Mouse (Mus musculus) embryonic facial prominence, embryonic 11.5 days (tissue): ENCODE results near the gene Hdac10. TPM values are rescaled to one million over a fixed set of nuclear protein-coding genes. Genes with fewer than 3 reads are reported as not detected.

Source experiments
- ATAC-seq: fragments of 200-750 bp; cut with Nextera tagmentation; replicated peaks from 2 replicates; pipeline ENCODE4 v1.8.0; 2017; ENCODE audit warnings: low read depth; ENCODE audit not compliant: insufficient number of reproducible peaks, low FRiP score, low TSS enrichment
- DNase-seq: peaks from one replicate; pipeline ENCODE4 v3.0.0-alpha.2; 2015; ENCODE audit warnings: low spot score
- H3K27ac ChIP-seq: fragments of 300-500 bp; sonication (generic); replicated peaks from 2 replicates; pipeline ENCODE4 v1.5.1; 2014; ENCODE audit warnings: mild to moderate bottlenecking, low read depth, low read length, control low read depth
- H3K27me3 ChIP-seq: fragments of 300-500 bp; sonication (generic); 2 replicates; pipeline ENCODE4 v1.6.1; 2014; ENCODE audit warnings: mild to moderate bottlenecking, low read length, moderate library complexity, mixed read lengths; ENCODE audit not compliant: control insufficient read depth, insufficient read depth
- H3K36me3 ChIP-seq: fragments of 300-500 bp; sonication (generic); replicated peaks from 2 replicates; pipeline ENCODE4 v1.6.1; 2014; ENCODE audit warnings: low read depth, mild to moderate bottlenecking, low read length, moderate library complexity, mixed read lengths; ENCODE audit not compliant: control insufficient read depth, insufficient read depth
- H3K4me1 ChIP-seq: fragments of 300-500 bp; sonication (generic); 2 replicates; pipeline ENCODE4 v1.6.1; 2014; ENCODE audit warnings: low read length, mixed read lengths; ENCODE audit not compliant: control insufficient read depth, insufficient read depth
- H3K4me2 ChIP-seq: fragments of 300-500 bp; sonication (generic); 2 replicates; pipeline ENCODE4 v1.6.1; 2014; ENCODE audit warnings: low read depth, mild to moderate bottlenecking, control low read depth, low read length, moderate library complexity
- H3K4me3 ChIP-seq: fragments of 300-500 bp; sonication (generic); 2 replicates; pipeline ENCODE4 v1.5.1; 2014; ENCODE audit warnings: low read depth, low read length, control low read depth
- H3K9ac ChIP-seq: fragments of 300-500 bp; sonication (generic); replicated peaks from 2 replicates; pipeline ENCODE4 v1.6.1; 2014; ENCODE audit warnings: mild to moderate bottlenecking, control low read depth, low read length
- H3K9me3 ChIP-seq: fragments of 300-500 bp; sonication (generic); replicated peaks from 2 replicates; pipeline ENCODE4 v1.6.1; 2016; ENCODE audit warnings: mild to moderate bottlenecking, low read length, inconsistent platforms, mixed read lengths; ENCODE audit not compliant: control insufficient read depth
- WGBS: fragments of 180-500 bp; shearing (Covaris S2); extraction: QIAGEN DNeasy Blood & Tissue Kit; methylation state at CpG from one replicate; pipeline ENCODE4 v1.1.7; 2014; 5-methylcytosine and 5-hydroxymethylcytosine counted together
- polyA plus RNA-seq: library from polyadenylated mRNA; unstranded; fragments of >200 nt; fragmentation: Nextera tagmentation; extraction: Ambion mirVana; gene quantifications from 2 replicates; pipeline ENCODE4 v1.2.1, GENCODE M21; 2014

The Hdac10 gene
- polyA plus RNA-seq, 1 experiment from 2014 or later = 10.3 TPM

DNA sequence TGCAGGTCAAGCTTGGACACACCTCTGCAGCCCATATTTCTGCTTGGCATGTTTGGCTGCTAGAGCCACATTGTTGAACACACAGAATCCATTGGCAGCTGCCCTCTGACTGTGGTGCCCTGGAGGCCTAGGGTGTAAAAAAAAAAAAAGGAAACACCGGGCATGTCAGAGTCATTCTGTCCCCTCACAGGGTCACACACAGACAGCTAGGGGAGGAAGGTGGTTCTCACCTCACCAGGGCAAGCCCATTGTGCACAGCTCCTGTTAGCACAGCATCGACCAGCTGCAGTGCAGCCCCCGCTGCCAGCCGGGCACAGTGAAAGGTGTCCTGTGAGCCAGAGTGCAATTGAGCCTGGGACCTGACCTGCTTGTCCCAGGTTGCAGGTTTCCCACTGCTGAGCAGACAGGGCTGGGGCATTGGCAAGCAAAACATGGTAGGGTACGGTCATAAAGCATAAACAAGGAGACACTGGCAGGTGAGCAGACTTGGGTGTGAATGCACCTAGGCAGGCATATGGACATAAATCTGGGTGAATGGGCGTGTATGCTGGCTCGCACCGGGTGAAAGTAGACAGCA lies 1.0 kb downstream of the Hdac10 start:
- ATAC-seq = no peak
- H3K27me3 ChIP-seq = no peaks in the 10 kb centered on the region
- H3K36me3 ChIP-seq = no peaks in the 10 kb centered on the region
- 0 out of 2 replicates have a peak overlapping the region, but pooled peaks have one; percentile 52 for H3K4me3 ChIP-seq
- peak overlapping the region; percentile 72 for H3K4me2 ChIP-seq
- peak overlapping the region; percentile 72 for H3K9ac ChIP-seq
- WGBS = 82% methylated on average over 8 of the region's 8 CpGs
- H3K27ac ChIP-seq = no peak overlapping the region
- DNase-seq = no peak
- no peaks in the 10 kb centered on the region for H3K9me3 ChIP-seq
- peaks cover 6% of the 10 kb centered on the region for H3K4me1 ChIP-seq

DNA sequence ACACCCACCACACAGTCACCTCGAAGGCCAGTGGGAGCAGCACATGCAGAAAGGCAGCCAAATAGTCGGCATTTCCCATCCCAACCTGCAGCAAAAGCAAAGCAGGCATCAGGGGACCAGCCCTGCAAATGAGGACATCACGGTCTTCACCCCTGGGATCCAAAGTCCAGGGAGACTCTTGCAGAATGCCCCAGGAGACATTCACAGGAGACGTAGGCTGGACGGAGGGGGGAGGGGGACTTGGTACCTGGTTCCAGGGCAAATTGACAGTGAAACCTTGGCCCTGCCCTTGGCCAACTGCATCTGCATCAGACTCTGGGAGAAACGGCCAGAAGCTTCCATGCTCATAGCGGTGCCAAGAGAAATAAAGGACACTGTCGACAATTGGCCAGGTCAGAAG lies 1.9 kb downstream of the Hdac10 start:
- WGBS = 88% methylated on average over 8 of the region's 8 CpGs

DNA sequence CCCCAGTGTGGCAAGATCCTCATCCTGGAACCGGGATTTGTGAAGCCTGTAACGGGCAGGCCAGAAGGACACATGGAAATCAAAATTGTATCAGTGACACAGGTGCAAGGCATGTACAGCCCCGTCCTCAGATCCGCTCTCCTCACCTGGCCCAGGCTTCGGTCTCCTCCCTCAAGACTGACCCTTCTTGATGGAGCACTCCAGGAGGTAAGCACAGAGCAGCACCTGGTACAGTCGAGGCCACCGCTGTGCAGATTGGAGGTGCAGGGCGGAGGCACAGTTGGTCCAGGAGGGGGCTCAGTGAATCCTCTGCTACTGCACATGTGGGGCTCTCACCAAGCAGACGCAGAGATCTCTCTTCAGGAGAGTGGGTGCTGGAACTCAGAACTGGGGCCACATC lies 3.1 kb downstream of the Hdac10 start:
- Histone ChIP-seq H3K9me3 (no peaks in the 10 kb centered on the region), H3K4me3 (no peak overlapping the region), H3K27ac (no peak overlapping the region), H3K9ac (no peak overlapping the region), H3K4me1 (peaks cover 13% of the 10 kb centered on the region), H3K27me3 (no peaks in the 10 kb centered on the region), H3K4me2 (no peak overlapping the region), H3K36me3 (no peaks in the 10 kb centered on the region)
- ATAC-seq (no peak), DNase-seq (no peak)
- 87% methylated on average over 9 of the region's 9 CpGs for WGBS

More for the DNA sequence above, 1.9 kb downstream of the Hdac10 start:
- H3K36me3 ChIP-seq = no peaks in the 10 kb centered on the region
- no peak overlapping the region for H3K27ac ChIP-seq
- no peak for DNase-seq
- no peak for ATAC-seq
- no peaks in the 10 kb centered on the region for H3K9me3 ChIP-seq
- H3K4me2 ChIP-seq = no peak overlapping the region
- no peak overlapping the region for H3K4me3 ChIP-seq
- H3K27me3 ChIP-seq = no peaks in the 10 kb centered on the region
- peaks cover 11% of the 10 kb centered on the region for H3K4me1 ChIP-seq
- H3K9ac ChIP-seq = no peak overlapping the region

DNA sequence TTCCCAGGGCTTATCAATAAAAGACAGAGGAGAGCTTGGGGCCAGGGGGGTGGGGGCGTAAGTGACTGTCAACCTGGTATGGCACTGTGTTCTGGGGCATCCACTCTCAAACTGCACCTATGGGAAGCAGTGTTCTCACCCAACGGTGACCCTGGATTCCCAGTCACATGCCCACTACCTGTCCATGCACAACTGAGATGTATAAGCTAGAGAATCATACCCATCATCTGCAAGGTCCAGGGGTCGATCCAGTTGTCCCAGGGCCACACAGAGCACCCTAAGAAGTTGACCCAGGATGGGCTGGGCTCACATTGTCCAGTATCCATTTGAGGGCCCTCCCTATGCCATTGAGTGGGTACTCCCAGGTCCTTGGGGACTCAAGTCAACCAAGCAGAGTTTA lies 4.2 kb downstream of the Hdac10 start:
- no peak overlapping the region for H3K4me3 ChIP-seq
- ATAC-seq (no peak), DNase-seq (no peak)
- H3K27ac ChIP-seq = no peak overlapping the region
- no peak overlapping the region for H3K4me2 ChIP-seq
- H3K4me1 ChIP-seq = peaks cover 13% of the 10 kb centered on the region
- no peak overlapping the region for H3K9ac ChIP-seq
- H3K9me3 ChIP-seq = no peaks in the 10 kb centered on the region
- no peaks in the 10 kb centered on the region for H3K36me3 ChIP-seq
- H3K27me3 ChIP-seq = no peaks in the 10 kb centered on the region
- WGBS = 92% methylated on average over 3 of the region's 3 CpGs

DNA sequence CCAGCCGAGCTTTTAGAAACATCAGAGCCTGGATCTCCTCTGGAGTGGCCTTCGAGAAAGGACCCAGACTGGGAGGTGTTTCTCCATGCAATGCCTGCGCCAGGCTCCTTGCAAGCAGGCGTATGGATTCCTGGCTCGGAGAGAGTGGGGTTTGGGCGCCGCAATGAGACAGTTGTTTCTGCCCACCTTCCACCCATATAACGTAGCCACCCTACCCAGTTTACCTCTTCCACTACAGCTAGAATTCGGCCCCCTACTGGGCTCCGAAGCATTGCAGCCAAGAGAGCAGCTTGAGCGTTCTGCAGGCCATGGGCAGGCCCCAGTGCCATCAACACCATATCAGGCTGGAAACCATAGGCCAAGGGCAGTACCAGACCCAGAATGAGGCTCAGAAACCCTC lies 4.9 kb downstream of the Hdac10 start:
- H3K9ac ChIP-seq = peak overlapping the region; percentile 78
- 28% methylated on average over 11 of the region's 11 CpGs for WGBS
- peak; percentile 62 for DNase-seq
- peak overlapping the region; percentile 88 for H3K4me3 ChIP-seq
- H3K27me3 ChIP-seq = no peaks in the 10 kb centered on the region
- ATAC-seq = no peak
- no peaks in the 10 kb centered on the region; the same call in 1 of the 2 replicates for H3K36me3 ChIP-seq
- peak overlapping the region; percentile 35; the same call in 1 of the 2 replicates for H3K27ac ChIP-seq
- no peaks in the 10 kb centered on the region for H3K9me3 ChIP-seq
- H3K4me2 ChIP-seq = peak overlapping the region; percentile 85
- peaks cover 10% of the 10 kb centered on the region for H3K4me1 ChIP-seq

DNA sequence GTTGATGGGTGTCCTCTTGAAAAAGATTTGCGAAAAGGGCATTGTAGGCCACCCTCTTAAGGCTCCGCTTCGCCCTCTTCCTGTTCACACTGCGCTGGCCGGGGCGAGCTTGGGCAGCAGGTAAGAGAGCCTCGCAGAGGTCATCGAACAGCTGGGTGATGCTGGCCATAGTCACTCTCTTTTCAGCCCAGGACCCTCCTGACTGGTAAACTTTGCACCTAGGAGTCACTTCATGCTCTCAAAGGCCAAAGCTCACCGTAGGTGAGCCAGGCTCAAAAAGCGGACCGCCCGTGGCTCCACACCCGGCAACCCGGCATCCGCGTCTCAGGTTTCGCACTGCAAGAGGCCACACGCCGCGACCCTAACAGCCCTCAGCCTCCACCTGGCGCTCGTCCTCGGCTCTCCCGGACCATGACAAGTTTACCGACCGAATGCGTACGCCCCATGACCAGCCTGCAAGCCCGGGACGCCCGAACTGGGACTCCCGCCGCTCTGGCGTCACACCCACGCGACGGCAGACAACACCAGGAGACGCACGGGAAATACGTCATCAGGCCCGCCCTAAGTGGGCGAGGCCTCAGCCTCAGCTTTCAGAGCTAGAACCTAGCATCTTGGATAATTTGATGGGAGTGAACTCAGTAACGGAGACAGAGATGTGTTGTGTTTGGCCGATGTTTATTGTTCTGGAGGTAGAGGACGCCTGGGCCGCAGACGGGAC lies 5.7 kb downstream of the Hdac10 start, which contains the start of gene Tubgcp6:
Gene Tubgcp6, minus strand, starts transcription at position 464 of the 718 bp plus-strand sequence.
- Histone ChIP-seq H3K4me2 (peak within 1 kb of the TSS; percentile 85), H3K27me3 (no peaks in the 10 kb centered on the region), H3K9me3 (no peaks in the 10 kb centered on the region), H3K36me3 (no peaks in the 10 kb centered on the region; the same call in 1 of the 2 replicates), H3K4me1 (peaks cover 10% of the 10 kb centered on the region), H3K4me3 (peak within 1 kb of the TSS; percentile 88), H3K27ac (peak within 1 kb of the TSS; percentile 35; the same call in 1 of the 2 replicates), H3K9ac (peak within 1 kb of the TSS; percentile 78)
- ATAC-seq (peak; percentile 72), DNase-seq (peak; percentile 99)
- 0% methylated on average over 47 of the region's 47 CpGs for WGBS

DNA sequence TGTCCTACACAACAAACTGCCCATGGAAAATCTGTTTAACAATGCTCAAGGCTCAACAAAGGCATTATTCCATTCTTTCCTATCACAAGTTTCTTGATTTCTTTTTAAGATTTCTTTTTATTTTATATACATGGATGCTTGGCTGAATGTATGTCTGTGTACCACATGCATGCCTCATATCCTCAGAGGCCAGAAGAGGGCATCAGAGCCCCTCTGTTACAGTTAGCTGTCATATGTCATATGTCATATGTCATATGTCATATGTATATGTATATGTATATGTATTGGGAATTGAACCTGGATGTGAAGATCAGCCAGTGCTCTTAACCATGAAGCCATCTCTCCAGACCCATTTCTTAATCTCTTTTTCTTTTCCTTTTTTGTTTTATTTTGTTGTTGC lies 10.5 kb downstream of the Hdac10 start:
- no peak overlapping the region for H3K4me3 ChIP-seq
- H3K9ac ChIP-seq = no peak overlapping the region
- no peaks in the 10 kb centered on the region for H3K27me3 ChIP-seq
- H3K36me3 ChIP-seq = peaks cover 2% of the 10 kb centered on the region
- no peak overlapping the region for H3K27ac ChIP-seq
- DNase-seq (no peak), ATAC-seq (no peak)
- H3K4me1 ChIP-seq = peaks cover 8% of the 10 kb centered on the region; the same call in 1 of the 2 replicates
- no peaks in the 10 kb centered on the region for H3K9me3 ChIP-seq
- H3K4me2 ChIP-seq = no peak overlapping the region

DNA sequence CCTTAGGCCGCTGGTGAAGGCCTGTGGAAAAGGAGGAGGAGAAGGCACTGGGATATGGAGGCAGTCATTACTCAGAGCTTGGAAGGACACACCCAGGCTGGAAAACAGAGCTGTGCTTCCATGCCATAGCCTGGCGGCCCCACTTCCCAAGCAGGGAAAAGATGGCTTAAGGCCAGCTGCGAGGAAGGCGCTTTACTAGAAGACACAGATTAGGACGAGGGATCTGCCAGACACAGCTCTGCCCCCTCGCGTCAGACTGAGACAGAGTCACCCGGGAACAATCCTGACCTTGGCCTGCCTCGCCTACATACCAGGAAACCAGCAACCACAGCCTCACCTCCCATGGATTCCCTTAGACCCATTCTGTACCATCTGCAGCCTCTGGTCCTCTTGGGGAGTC lies 18.4 kb downstream of the Hdac10 start:
- Histone ChIP-seq H3K4me1 (no peaks in the 10 kb centered on the region), H3K27me3 (no peaks in the 10 kb centered on the region), H3K4me2 (no peak overlapping the region), H3K36me3 (peaks cover 8% of the 10 kb centered on the region), H3K9me3 (no peaks in the 10 kb centered on the region), H3K4me3 (no peak overlapping the region), H3K27ac (no peak overlapping the region), H3K9ac (no peak overlapping the region)
- DNase-seq (no peak), ATAC-seq (no peak)
- 78% methylated on average over 9 of the region's 9 CpGs for WGBS
